Mouse (Mus musculus): Measurements from ENCODE around the gene Zranb3. TPM values are rescaled to one million over a fixed set of nuclear protein-coding genes. Genes with fewer than 3 reads are reported as not detected.

Zranb3 gene
- polyA plus RNA-seq, 1 experiment from 2014 or later = 4.9 TPM

DNA sequence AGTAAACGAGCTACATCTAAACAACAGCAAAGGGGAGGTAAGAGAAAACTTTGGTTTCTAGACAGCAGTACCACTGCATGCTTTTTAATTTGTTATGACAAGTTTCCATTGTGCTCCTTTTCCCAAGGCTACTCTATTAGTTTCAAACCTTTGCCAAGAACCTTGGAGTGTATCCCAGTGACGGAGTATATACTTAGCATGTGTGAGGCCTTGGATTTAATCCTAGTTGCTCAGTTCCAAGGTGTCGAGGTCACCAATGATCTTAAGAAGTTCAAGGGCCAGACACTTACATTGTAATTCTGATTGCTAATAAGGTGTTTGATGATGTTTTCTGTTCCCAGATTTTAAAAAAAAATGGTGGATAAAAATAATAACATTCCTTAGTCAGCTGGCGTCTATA is 189.7 kb downstream of the Zranb3 start:
- no peak overlapping the region for H3K4me2 ChIP-seq (replicated peaks)
- no peaks in the 10 kb centered on the region for H3K27me3 ChIP-seq
- H3K4me1 ChIP-seq = no peaks in the 10 kb centered on the region
- H3K36me3 ChIP-seq = no peaks in the 10 kb centered on the region
- no peak overlapping the region for H3K9ac ChIP-seq (replicated peaks)
- H3K9me3 ChIP-seq = no peaks in the 10 kb centered on the region
- no peak overlapping the region for H3K27ac ChIP-seq (replicated peaks)
- no peak for ATAC-seq (replicated peaks)
- no peak overlapping the region for H3K4me3 ChIP-seq
- 58% methylated on average over 4 of the region's 4 CpGs for WGBS

DNA sequence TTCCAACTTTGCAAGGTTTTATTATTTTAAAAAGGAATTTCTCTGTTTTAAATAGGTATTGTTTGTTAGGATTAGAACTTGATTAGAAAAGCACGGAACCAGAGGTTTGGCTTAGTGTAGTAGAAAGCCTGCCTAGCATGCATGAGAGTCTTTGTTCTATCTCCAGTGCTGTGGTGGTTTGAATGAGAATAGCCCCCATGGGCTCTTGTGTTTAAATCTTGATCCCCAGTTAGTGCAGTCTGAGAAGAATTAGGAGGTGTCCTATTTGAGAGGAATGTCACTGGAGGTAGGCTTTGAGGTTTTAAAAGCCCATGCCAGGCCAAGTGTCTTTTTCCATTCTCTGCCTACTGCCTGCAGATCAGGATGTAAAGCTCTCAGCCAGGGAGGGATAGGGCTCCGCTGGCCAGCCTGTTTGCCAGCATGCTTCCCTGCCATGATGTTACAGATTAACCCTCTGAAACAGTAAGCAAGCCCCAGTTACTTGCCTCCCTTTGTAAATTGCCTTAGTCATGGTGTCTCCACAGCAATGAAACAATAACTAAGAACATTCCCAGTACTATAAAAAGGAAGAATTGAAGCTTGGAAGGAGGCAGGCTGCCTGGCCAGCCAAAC is 198.0 kb downstream of the Zranb3 start:
- Histone ChIP-seq H3K4me3 (no peak overlapping the region), H3K36me3 (0 out of 2 replicates have a peak, but pooled peaks cover 2% of the 10 kb centered on the region), H3K9ac (replicated peaks) (no peak overlapping the region), H3K4me1 (no peaks in the 10 kb centered on the region), H3K4me2 (replicated peaks) (no peak overlapping the region), H3K27ac (replicated peaks) (no peak overlapping the region), H3K27me3 (no peaks in the 10 kb centered on the region), H3K9me3 (no peaks in the 10 kb centered on the region)
- ATAC-seq (replicated peaks) = no peak
- WGBS = 14% methylated on average over 2 of the region's 2 CpGs

Other genes with a start within 250 kb of the Zranb3 start
- 0.28 and 0.53 TPM in 2 replicates for gene Map3k19, start 248.0 kb downstream of the Zranb3 start, polyA plus RNA-seq (2015; fragmentation: Nextera tagmentation; extraction: Ambion mirVana)
- 17.3 and 19.2 TPM in 2 replicates for gene Rab3gap1, start 234.3 kb downstream of the Zranb3 start, polyA plus RNA-seq (2015; fragmentation: Nextera tagmentation; extraction: Ambion mirVana)
- gene R3hdm1, start 254 bp upstream of the Zranb3 start, polyA plus RNA-seq (2015; fragmentation: Nextera tagmentation; extraction: Ambion mirVana) = 96.8 and 99.4 TPM in 2 replicates
- 70.7 and 74.0 TPM in 2 replicates for gene Ubxn4, start 140.9 kb upstream of the Zranb3 start, polyA plus RNA-seq (2015; fragmentation: Nextera tagmentation; extraction: Ambion mirVana)
- gene Lct, start 225.3 kb upstream of the Zranb3 start, polyA plus RNA-seq (2015; fragmentation: Nextera tagmentation; extraction: Ambion mirVana) = 0.10 and 0.15 TPM in 2 replicates

All from forebrain, embryonic 15.5 days (tissue).